Mouse (Mus musculus): ENCODE results near the gene Mars. TPM values are rescaled to one million over a fixed set of nuclear protein-coding genes. Genes with fewer than 3 reads are reported as not detected.

Gene Mars
- polyA plus RNA-seq, 1 experiment from 2014 or later: 150 TPM

- Histone ChIP-seq H3K4me2 (no peak overlapping the region), H3K4me1 (replicated peaks) (peaks cover 50% of the 10 kb centered on the region), H3K27ac (no peak overlapping the region), H3K36me3 (peaks cover 76% of the 10 kb centered on the region), H3K9me3 (replicated peaks) (no peaks in the 10 kb centered on the region), H3K27me3 (no peaks in the 10 kb centered on the region), H3K4me3 (replicated peaks) (no peak overlapping the region), H3K9ac (peak overlapping the region; percentile 26; the same call in 1 of the 2 replicates)
- DNase-seq: no peak
- no peak for ATAC-seq (ENCODE audit: low read depth)
- 84% methylated on average over 11 of the region's 11 CpGs for WGBS (ENCODE audit: insufficient replicate concordance)
Measured at GRCm38 (mm10) chr10:127284724-127285500, 26.7 kb downstream of the Mars start.

GRCm38 (mm10) chr10:127284105-127284622, 27.4 kb downstream of the Mars start:
- H3K4me1 ChIP-seq (replicated peaks): peaks cover 43% of the 10 kb centered on the region
- no peaks in the 10 kb centered on the region for H3K27me3 ChIP-seq
- DNase-seq (no peak), ATAC-seq (ENCODE audit: low read depth) (no peak)
- H3K9ac ChIP-seq: peak overlapping the region; percentile 9; the same call in 1 of the 2 replicates
- peak overlapping the region; percentile 9; the same call in 1 of the 2 replicates for H3K27ac ChIP-seq
- no peaks in the 10 kb centered on the region for H3K9me3 ChIP-seq (replicated peaks)
- no peak overlapping the region for H3K4me2 ChIP-seq
- WGBS (ENCODE audit: insufficient replicate concordance): 95% methylated on average over 7 of the region's 7 CpGs
- H3K4me3 ChIP-seq (replicated peaks): no peak overlapping the region
- peaks cover 84% of the 10 kb centered on the region for H3K36me3 ChIP-seq

- Histone ChIP-seq H3K9me3 (replicated peaks) (no peaks in the 10 kb centered on the region), H3K27me3 (no peaks in the 10 kb centered on the region), H3K4me3 (replicated peaks) (no peak overlapping the region), H3K36me3 (peaks cover 98% of the 10 kb centered on the region), H3K4me1 (replicated peaks) (peaks cover 37% of the 10 kb centered on the region), H3K27ac (no peak overlapping the region), H3K9ac (peak overlapping the region; percentile 3; the same call in 1 of the 2 replicates), H3K4me2 (no peak overlapping the region)
- DNase-seq: no peak
- no peak for ATAC-seq (ENCODE audit: low read depth)
- WGBS (ENCODE audit: insufficient replicate concordance): 84% methylated on average over 13 of the region's 13 CpGs
Measured at GRCm38 (mm10) chr10:127282620-127283215, 28.9 kb downstream of the Mars start.

DNA sequence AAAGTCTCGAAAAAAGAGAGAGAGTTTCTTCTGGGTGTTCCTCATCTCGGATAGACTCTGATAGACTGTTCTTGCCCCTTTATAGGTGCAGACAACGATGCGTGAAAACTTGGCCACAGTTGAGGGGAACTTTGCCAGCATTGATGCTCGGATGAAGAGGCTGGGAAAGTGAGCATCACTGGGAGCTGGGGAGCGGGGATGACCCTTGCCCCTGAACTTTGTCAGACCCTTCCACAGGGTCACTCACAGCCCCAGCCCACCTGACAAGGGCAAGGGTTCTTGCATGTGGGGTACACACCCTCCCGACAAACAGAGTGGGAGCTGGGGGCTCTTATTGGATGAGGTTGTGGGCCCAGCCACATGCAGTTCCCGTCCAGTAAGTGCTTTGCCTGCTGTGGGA, 30.3 kb downstream of the Mars start:
- no peak overlapping the region for H3K9ac ChIP-seq
- peaks cover 100% of the 10 kb centered on the region for H3K36me3 ChIP-seq
- H3K27me3 ChIP-seq: no peaks in the 10 kb centered on the region
- no peak overlapping the region for H3K4me2 ChIP-seq
- ATAC-seq (ENCODE audit: low read depth): no peak
- H3K4me3 ChIP-seq (replicated peaks): no peak overlapping the region
- no peak for DNase-seq
- no peaks in the 10 kb centered on the region for H3K9me3 ChIP-seq (replicated peaks)
- no peak overlapping the region for H3K27ac ChIP-seq
- H3K4me1 ChIP-seq (replicated peaks): peaks cover 23% of the 10 kb centered on the region
- 81% methylated on average over 8 of the region's 8 CpGs for WGBS (ENCODE audit: insufficient replicate concordance)

DNA sequence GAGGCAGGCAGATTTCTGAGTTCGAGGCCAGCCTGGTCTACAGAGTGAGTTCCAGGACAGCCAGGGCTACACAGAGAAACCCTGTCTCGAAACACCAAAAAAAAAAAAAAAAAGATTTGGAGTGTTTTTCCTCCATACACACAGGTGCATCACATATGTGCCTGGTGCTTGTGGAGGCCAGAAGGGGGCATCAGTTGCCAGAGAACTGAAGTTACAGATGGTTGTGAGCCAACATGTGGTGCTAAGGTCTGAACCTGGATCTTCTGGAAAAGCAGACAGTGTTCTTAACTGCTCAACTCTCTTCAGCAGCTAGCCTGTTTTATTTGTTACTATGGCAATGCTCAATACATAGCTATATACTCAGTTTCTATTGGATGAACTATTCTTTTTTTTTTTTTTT, 31.9 kb downstream of the Mars start:
- Histone ChIP-seq H3K4me2 (no peak overlapping the region), H3K9ac (no peak overlapping the region), H3K27ac (no peak overlapping the region), H3K4me1 (replicated peaks) (peaks cover 7% of the 10 kb centered on the region), H3K36me3 (peaks cover 99% of the 10 kb centered on the region), H3K9me3 (replicated peaks) (no peaks in the 10 kb centered on the region), H3K4me3 (replicated peaks) (no peak overlapping the region), H3K27me3 (no peaks in the 10 kb centered on the region)
- WGBS (ENCODE audit: insufficient replicate concordance): 95% methylated on average over 2 of the region's 2 CpGs
- DNase-seq (no peak), ATAC-seq (ENCODE audit: low read depth) (no peak)

DNA sequence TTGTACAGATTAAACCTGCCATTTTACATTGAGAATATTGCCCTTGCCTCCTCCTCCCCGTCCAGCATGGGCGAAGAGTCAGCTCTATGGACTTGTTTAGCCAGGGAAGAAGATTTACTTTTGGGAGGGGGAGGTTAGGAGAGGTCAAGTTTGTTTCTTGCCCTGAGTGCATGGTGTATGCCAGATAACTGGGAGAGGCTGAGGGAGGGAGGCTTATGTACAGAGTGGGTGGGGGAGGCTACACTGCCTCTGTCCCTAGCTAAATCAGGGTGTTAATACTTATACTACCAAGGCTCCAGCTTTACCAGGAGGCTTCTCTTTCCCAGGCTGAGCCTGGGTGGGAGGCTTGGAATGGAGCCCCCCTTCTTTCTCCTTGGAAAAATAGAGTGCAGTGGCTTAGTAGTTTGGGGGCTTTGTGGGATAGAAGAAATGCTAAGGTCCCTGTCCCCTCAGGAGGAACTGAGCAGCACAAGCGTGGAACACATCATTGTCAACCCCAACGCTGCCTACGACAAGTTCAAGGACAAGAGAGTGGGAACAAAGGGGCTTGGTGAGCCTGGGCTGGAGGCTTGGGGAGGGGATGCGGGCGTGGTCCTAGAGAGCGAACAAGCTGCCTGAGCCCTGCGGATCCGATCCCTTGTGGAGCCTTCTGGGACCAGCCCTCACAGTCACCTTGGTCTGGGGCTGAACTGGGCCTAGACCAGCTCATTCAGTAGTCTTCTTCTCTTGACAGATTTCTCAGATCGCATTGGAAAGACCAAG, 37.1 kb downstream of the Mars start:
- 83% methylated on average over 11 of the region's 11 CpGs for WGBS (ENCODE audit: insufficient replicate concordance)
- Histone ChIP-seq H3K36me3 (peaks cover 94% of the 10 kb centered on the region), H3K4me1 (replicated peaks) (peaks cover 28% of the 10 kb centered on the region), H3K4me2 (no peak overlapping the region), H3K27me3 (no peaks in the 10 kb centered on the region), H3K9ac (peak overlapping the region; percentile 33; the same call in 1 of the 2 replicates), H3K9me3 (replicated peaks) (no peaks in the 10 kb centered on the region), H3K27ac (peak overlapping the region; percentile 16; the same call in 1 of the 2 replicates), H3K4me3 (replicated peaks) (no peak overlapping the region)
- ATAC-seq (ENCODE audit: low read depth): peak; percentile 32; the same call in 1 of the 2 replicates
- DNase-seq: no peak

DNA sequence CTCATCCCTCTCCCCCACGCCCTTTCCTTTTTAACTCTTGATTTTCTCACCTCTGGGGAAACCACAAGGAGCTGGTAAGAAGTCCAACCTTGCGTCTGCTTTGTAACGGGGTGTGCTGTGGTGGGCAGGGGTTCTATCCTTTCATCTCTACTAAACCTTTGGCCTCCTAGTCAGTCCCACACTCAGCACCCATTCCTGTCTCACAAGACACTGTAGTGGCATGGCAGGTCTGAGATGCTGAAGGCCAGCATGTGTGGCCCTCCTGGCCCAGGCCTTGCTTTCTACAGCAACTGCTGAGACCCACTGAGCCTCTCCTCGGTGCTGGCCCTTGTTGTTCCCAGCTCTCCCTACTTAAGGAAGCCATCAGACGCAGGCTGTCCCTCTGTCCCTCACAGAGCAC, 39.2 kb downstream of the Mars start:
- Histone ChIP-seq H3K4me3 (replicated peaks) (no peak overlapping the region), H3K27me3 (no peaks in the 10 kb centered on the region), H3K27ac (no peak overlapping the region), H3K4me2 (no peak overlapping the region), H3K9me3 (replicated peaks) (no peaks in the 10 kb centered on the region), H3K36me3 (peaks cover 85% of the 10 kb centered on the region), H3K9ac (no peak overlapping the region; the same call in 1 of the 2 replicates), H3K4me1 (replicated peaks) (peaks cover 49% of the 10 kb centered on the region)
- DNase-seq (no peak), ATAC-seq (ENCODE audit: low read depth) (no peak)
- WGBS (ENCODE audit: insufficient replicate concordance): 83% methylated on average over 5 of the region's 5 CpGs

GRCm38 (mm10) chr10:127269884-127270283, 41.7 kb downstream of the Mars start:
- DNase-seq (no peak), ATAC-seq (ENCODE audit: low read depth) (no peak)
- 52% methylated on average over 4 of the region's 4 CpGs for WGBS (ENCODE audit: insufficient replicate concordance)
- H3K4me2 ChIP-seq: peak overlapping the region; percentile 11; the same call in 1 of the 2 replicates
- no peak overlapping the region for H3K4me3 ChIP-seq (replicated peaks)
- H3K36me3 ChIP-seq: peaks cover 61% of the 10 kb centered on the region
- peak overlapping the region; percentile 1; the same call in 1 of the 2 replicates for H3K27ac ChIP-seq
- peaks cover 2% of the 10 kb centered on the region; the same call in 1 of the 2 replicates for H3K27me3 ChIP-seq
- H3K9ac ChIP-seq: 0 out of 2 replicates have a peak overlapping the region, but pooled peaks have one; percentile 23
- peaks cover 59% of the 10 kb centered on the region for H3K4me1 ChIP-seq (replicated peaks)
- no peaks in the 10 kb centered on the region for H3K9me3 ChIP-seq (replicated peaks)

- WGBS (ENCODE audit: insufficient replicate concordance): 85% methylated on average over 12 of the region's 12 CpGs
- no peaks in the 10 kb centered on the region for H3K9me3 ChIP-seq (replicated peaks)
- H3K36me3 ChIP-seq: peaks cover 52% of the 10 kb centered on the region
- H3K4me1 ChIP-seq (replicated peaks): peaks cover 54% of the 10 kb centered on the region
- H3K4me2 ChIP-seq: no peak overlapping the region
- ATAC-seq (ENCODE audit: low read depth): no peak
- peak overlapping the region; percentile 19; the same call in 1 of the 2 replicates for H3K9ac ChIP-seq
- peak overlapping the region; percentile 20; the same call in 1 of the 2 replicates for H3K27ac ChIP-seq
- peaks cover 9% of the 10 kb centered on the region for H3K27me3 ChIP-seq
- H3K4me3 ChIP-seq (replicated peaks): no peak overlapping the region
- DNase-seq: no peak
Measured at GRCm38 (mm10) chr10:127269036-127269435, 42.5 kb downstream of the Mars start.

GRCm38 (mm10) chr10:127268401-127268800, 43.2 kb downstream of the Mars start:
- H3K4me3 ChIP-seq (replicated peaks): no peak overlapping the region
- 0 out of 2 replicates have a peak overlapping the region, but pooled peaks have one; percentile 4 for H3K27ac ChIP-seq
- no peaks in the 10 kb centered on the region for H3K9me3 ChIP-seq (replicated peaks)
- H3K27me3 ChIP-seq: peaks cover 14% of the 10 kb centered on the region
- no peak for ATAC-seq (ENCODE audit: low read depth)
- H3K4me2 ChIP-seq: 0 out of 2 replicates have a peak overlapping the region, but pooled peaks have one; percentile 12
- peaks cover 48% of the 10 kb centered on the region for H3K4me1 ChIP-seq (replicated peaks)
- H3K36me3 ChIP-seq: peaks cover 47% of the 10 kb centered on the region
- 59% methylated on average over 5 of the region's 5 CpGs for WGBS (ENCODE audit: insufficient replicate concordance)
- peak overlapping the region; percentile 19; the same call in 1 of the 2 replicates for H3K9ac ChIP-seq
- no peak for DNase-seq
